Mouse (Mus musculus) CD4-positive naive resting alpha-beta T cell, adult 57 days (primary cell): ENCODE results near the gene Prl2c3. TPM values are rescaled to one million over a fixed set of nuclear protein-coding genes. Genes with fewer than 3 reads are reported as not detected.

ENCODE experiments used
- total RNA-seq: library from RNA; stranded (reverse); gene quantifications from one replicate; pipeline ENCODE4 v1.2.4, GENCODE M21; 2023

Prl2c3 gene
- total RNA-seq = not detected

GRCm38 (mm10) chr13:12799979-12800378 is at the start of gene Prl2c3:
Prl2c3 (minus strand) TSS chr13:12800079.

Other genes starting within 250 kb of the Prl2c3 start
- gene Ero1lb, start 234.2 kb downstream of the Prl2c3 start, total RNA-seq = 20.2 TPM
- not detected for gene Prl2c2, start 205.3 kb upstream of the Prl2c3 start, total RNA-seq